Mouse (Mus musculus) cerebellum, adult 11 months (tissue): Measurements from ENCODE around the gene 4932429P05Rik.

ENCODE experiments used
- DNase-seq: peaks from one replicate; pipeline ENCODE4 v3.0.0; 2022

4932429P05Rik gene

GRCm38 (mm10) chrX:89751968-89752367, at the start of gene 4932429P05Rik:
4932429P05Rik (plus strand) TSS chrX:89752268.
- no peak for DNase-seq
